Mouse (Mus musculus) liver, embryonic 12.5 days (tissue): Measurements from ENCODE around the gene Coasy. TPM values are rescaled to one million over a fixed set of nuclear protein-coding genes. Genes with fewer than 3 reads are reported as not detected.

Experiments
- ATAC-seq: fragments of 200-750 bp; cut with Nextera tagmentation; 2 replicates; pipeline ENCODE4 v1.8.0; 2017; ENCODE audit warnings: moderate number of reproducible peaks, mild to moderate bottlenecking, moderate library complexity
- H3K27ac ChIP-seq: fragments of 300-500 bp; sonication (generic); 2 replicates; pipeline ENCODE4 v1.5.1; 2016; ENCODE audit warnings: mild to moderate bottlenecking
- H3K27me3 ChIP-seq: fragments of 300-500 bp; sonication (generic); replicated peaks from 2 replicates; pipeline ENCODE4 v1.6.1; 2016; ENCODE audit warnings: mild to moderate bottlenecking, moderate library complexity
- H3K36me3 ChIP-seq: fragments of 300-500 bp; sonication (generic); 2 replicates; pipeline ENCODE4 v1.6.1; 2016; ENCODE audit warnings: mild to moderate bottlenecking, moderate library complexity
- H3K4me1 ChIP-seq: fragments of 300-500 bp; sonication (generic); 2 replicates; pipeline ENCODE4 v1.6.1; 2016
- H3K4me2 ChIP-seq: fragments of 300-500 bp; sonication (generic); 2 replicates; pipeline ENCODE4 v1.6.1; 2016; ENCODE audit warnings: mild to moderate bottlenecking, moderate library complexity
- H3K4me3 ChIP-seq: fragments of 300-500 bp; sonication (generic); 2 replicates; pipeline ENCODE4 v1.5.1; 2016; ENCODE audit warnings: mild to moderate bottlenecking, moderate library complexity
- H3K9ac ChIP-seq: fragments of 300-500 bp; sonication (generic); 2 replicates; pipeline ENCODE4 v1.6.1; 2016; ENCODE audit warnings: mild to moderate bottlenecking, moderate library complexity
- H3K9me3 ChIP-seq: fragments of 300-500 bp; sonication (generic); replicated peaks from 2 replicates; pipeline ENCODE4 v1.6.1; 2016; ENCODE audit warnings: mild to moderate bottlenecking, moderate library complexity
- WGBS: fragments of 180-500 bp; shearing (Covaris S2); methylation state at CpG from one replicate; pipeline ENCODE4 v1.1.7; 2016; ENCODE audit not compliant: insufficient replicate concordance; 5-methylcytosine and 5-hydroxymethylcytosine counted together
- polyA plus RNA-seq: library from polyadenylated mRNA; unstranded; fragments of >200 nt; fragmentation: Nextera tagmentation; extraction: Ambion mirVana; gene quantifications from 2 replicates; pipeline ENCODE4 v1.2.1, GENCODE M21; 2016

Gene Coasy
- polyA plus RNA-seq = 26.4 and 28.5 TPM in 2 replicates

- peak within 1 kb of the TSS; percentile 95 for H3K4me2 ChIP-seq
- peak within 1 kb of the TSS; percentile 86 for H3K9ac ChIP-seq
- ATAC-seq = peak; percentile 87
- peak within 1 kb of the TSS; percentile 78 for H3K4me3 ChIP-seq
- H3K36me3 ChIP-seq = peaks cover 14% of the 10 kb centered on the region
- H3K9me3 ChIP-seq = no peaks in the 10 kb centered on the region
- peaks cover 43% of the 10 kb centered on the region for H3K27me3 ChIP-seq
- peaks cover 61% of the 10 kb centered on the region for H3K4me1 ChIP-seq
- H3K27ac ChIP-seq = peak within 1 kb of the TSS; percentile 93
- under 1% methylated on average over 51 of the region's 51 CpGs for WGBS
Measured at GRCm38 (mm10) chr11:101082208-101083082, at the start of gene Coasy. TSS of gene Coasy (plus strand) at chr11:101082565.

- Histone ChIP-seq H3K27ac (no peak overlapping the region), H3K4me1 (no peaks in the 10 kb centered on the region), H3K9ac (no peak overlapping the region), H3K9me3 (no peaks in the 10 kb centered on the region), H3K4me3 (no peak overlapping the region), H3K4me2 (no peak overlapping the region), H3K27me3 (no peaks in the 10 kb centered on the region), H3K36me3 (peaks cover 98% of the 10 kb centered on the region)
- WGBS = 93% methylated on average over 17 of the region's 17 CpGs
- ATAC-seq = no peak
Measured at GRCm38 (mm10) chr11:101033856-101034500, 48.4 kb upstream of the Coasy start.

GRCm38 (mm10) chr11:101034614-101035327 lies 47.6 kb upstream of the Coasy start:
- no peak overlapping the region for H3K9ac ChIP-seq
- no peak overlapping the region for H3K4me2 ChIP-seq
- no peak overlapping the region for H3K27ac ChIP-seq
- 90% methylated on average over 8 of the region's 8 CpGs for WGBS
- H3K4me1 ChIP-seq = no peaks in the 10 kb centered on the region
- no peak overlapping the region for H3K4me3 ChIP-seq
- no peak for ATAC-seq
- no peaks in the 10 kb centered on the region for H3K9me3 ChIP-seq
- peaks cover 98% of the 10 kb centered on the region for H3K36me3 ChIP-seq
- H3K27me3 ChIP-seq = no peaks in the 10 kb centered on the region

GRCm38 (mm10) chr11:101035328-101035695 lies 47.1 kb upstream of the Coasy start:
- Histone ChIP-seq H3K4me2 (no peak overlapping the region), H3K27ac (no peak overlapping the region), H3K27me3 (no peaks in the 10 kb centered on the region), H3K9ac (no peak overlapping the region), H3K4me1 (no peaks in the 10 kb centered on the region), H3K4me3 (no peak overlapping the region), H3K36me3 (peaks cover 98% of the 10 kb centered on the region), H3K9me3 (no peaks in the 10 kb centered on the region)
- WGBS = 85% methylated on average over 4 of the region's 4 CpGs
- no peak for ATAC-seq

- no peak for ATAC-seq
- WGBS = 81% methylated on average over 10 of the region's 10 CpGs
- H3K4me2 ChIP-seq = no peak overlapping the region
- no peak overlapping the region for H3K9ac ChIP-seq
- no peaks in the 10 kb centered on the region for H3K27me3 ChIP-seq
- no peaks in the 10 kb centered on the region for H3K4me1 ChIP-seq
- no peak overlapping the region for H3K4me3 ChIP-seq
- H3K9me3 ChIP-seq = no peaks in the 10 kb centered on the region
- peaks cover 100% of the 10 kb centered on the region for H3K36me3 ChIP-seq
- H3K27ac ChIP-seq = no peak overlapping the region
Measured at GRCm38 (mm10) chr11:101037795-101038194, 44.6 kb upstream of the Coasy start.

GRCm38 (mm10) chr11:101045826-101046225 lies 36.5 kb upstream of the Coasy start:
- H3K27me3 ChIP-seq = no peaks in the 10 kb centered on the region
- no peaks in the 10 kb centered on the region for H3K9me3 ChIP-seq
- 84% methylated on average over 4 of the region's 4 CpGs for WGBS
- H3K9ac ChIP-seq = no peak overlapping the region
- no peak overlapping the region for H3K4me3 ChIP-seq
- H3K4me1 ChIP-seq = peaks cover 12% of the 10 kb centered on the region; the same call in 1 of the 2 replicates
- H3K27ac ChIP-seq = no peak overlapping the region; the same call in 1 of the 2 replicates
- H3K36me3 ChIP-seq = peaks cover 100% of the 10 kb centered on the region
- no peak for ATAC-seq
- H3K4me2 ChIP-seq = no peak overlapping the region

GRCm38 (mm10) chr11:101046440-101046839 lies 35.9 kb upstream of the Coasy start:
- Histone ChIP-seq H3K9me3 (no peaks in the 10 kb centered on the region), H3K36me3 (peaks cover 100% of the 10 kb centered on the region), H3K27me3 (no peaks in the 10 kb centered on the region), H3K27ac (no peak overlapping the region), H3K4me2 (no peak overlapping the region), H3K9ac (no peak overlapping the region), H3K4me3 (no peak overlapping the region), H3K4me1 (peaks cover 12% of the 10 kb centered on the region; the same call in 1 of the 2 replicates)
- ATAC-seq = no peak
- 44% methylated on average over 9 of the region's 9 CpGs for WGBS

- Histone ChIP-seq H3K27ac (no peak overlapping the region), H3K9ac (no peak overlapping the region), H3K36me3 (peaks cover 100% of the 10 kb centered on the region), H3K9me3 (no peaks in the 10 kb centered on the region), H3K4me2 (no peak overlapping the region), H3K4me3 (no peak overlapping the region), H3K4me1 (peaks cover 12% of the 10 kb centered on the region; the same call in 1 of the 2 replicates), H3K27me3 (no peaks in the 10 kb centered on the region)
- ATAC-seq = no peak
- WGBS = 46% methylated on average over 3 of the region's 3 CpGs
Measured at GRCm38 (mm10) chr11:101047502-101047901, 34.9 kb upstream of the Coasy start.

GRCm38 (mm10) chr11:101050359-101050758 lies 32.0 kb upstream of the Coasy start:
- Histone ChIP-seq H3K27me3 (no peaks in the 10 kb centered on the region), H3K9ac (no peak overlapping the region), H3K9me3 (peaks cover 7% of the 10 kb centered on the region; the same call in 1 of the 2 replicates), H3K36me3 (peaks cover 100% of the 10 kb centered on the region), H3K27ac (no peak overlapping the region), H3K4me1 (peaks cover 23% of the 10 kb centered on the region), H3K4me3 (no peak overlapping the region), H3K4me2 (no peak overlapping the region)
- ATAC-seq = no peak
- WGBS = 88% methylated on average over 9 of the region's 9 CpGs

- H3K4me2 ChIP-seq = no peak overlapping the region
- no peak overlapping the region for H3K27ac ChIP-seq
- peaks cover 7% of the 10 kb centered on the region; the same call in 1 of the 2 replicates for H3K9me3 ChIP-seq
- WGBS = 84% methylated on average over 6 of the region's 6 CpGs
- H3K4me3 ChIP-seq = no peak overlapping the region
- peaks cover 24% of the 10 kb centered on the region for H3K4me1 ChIP-seq
- no peak overlapping the region for H3K9ac ChIP-seq
- no peaks in the 10 kb centered on the region for H3K27me3 ChIP-seq
- peaks cover 100% of the 10 kb centered on the region for H3K36me3 ChIP-seq
- ATAC-seq = no peak
Measured at GRCm38 (mm10) chr11:101051051-101051493, 31.3 kb upstream of the Coasy start.

- Histone ChIP-seq H3K27me3 (no peaks in the 10 kb centered on the region), H3K9ac (no peak overlapping the region), H3K27ac (0 out of 2 replicates have a peak overlapping the region, but pooled peaks have one; percentile 28), H3K4me2 (no peak overlapping the region), H3K4me3 (no peak overlapping the region), H3K36me3 (peaks cover 100% of the 10 kb centered on the region), H3K4me1 (peaks cover 26% of the 10 kb centered on the region), H3K9me3 (peaks cover 7% of the 10 kb centered on the region; the same call in 1 of the 2 replicates)
- WGBS = 84% methylated on average over 8 of the region's 8 CpGs
- ATAC-seq = no peak
Measured at GRCm38 (mm10) chr11:101051617-101052016, 30.7 kb upstream of the Coasy start.
